Mouse (Mus musculus): ENCODE results near the gene Gstt4. TPM values are rescaled to one million over a fixed set of nuclear protein-coding genes. Genes with fewer than 3 reads are reported as not detected.
A peak's percentile ranks its signal among the peaks of the same experiment; 100 is the strongest.

Gene Gstt4
- polyA plus RNA-seq, 1 experiment from 2014 or later = not detected

DNA sequence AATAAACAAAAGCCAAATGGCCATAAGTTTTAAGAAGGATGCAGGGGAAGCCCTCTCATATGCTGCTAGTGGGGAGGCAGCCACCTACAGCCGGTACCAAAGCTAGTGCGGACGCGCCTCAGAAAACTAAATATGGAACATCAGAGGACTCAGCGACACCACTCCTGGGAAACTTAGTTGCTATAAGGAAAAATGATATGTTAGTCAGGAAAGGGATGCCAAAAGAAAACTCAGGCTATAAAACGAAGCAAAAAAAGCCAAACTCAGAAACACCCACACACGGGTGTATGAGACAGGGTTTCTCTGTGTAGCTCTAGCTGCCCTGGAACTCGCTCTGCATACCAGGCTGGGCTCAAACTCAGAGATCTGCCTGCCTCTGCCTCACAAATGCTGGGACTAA, 34.1 kb downstream of the Gstt4 start:
- H3K9ac ChIP-seq (ENCODE audit: low read depth, low read length) = no peak overlapping the region
- H3K4me1 ChIP-seq (ENCODE audit: control insufficient read depth, low read depth, low read length) = no peaks in the 10 kb centered on the region; the same call in none of the 2 replicates
- no peak overlapping the region for H3K27ac ChIP-seq (ENCODE audit: low read length)
- no peak for ATAC-seq (ENCODE audit: low read depth)
- no peak overlapping the region for H3K4me2 ChIP-seq (ENCODE audit: low read depth, low read length)
- H3K9me3 ChIP-seq (replicated peaks; ENCODE audit: control insufficient read depth, low read length) = no peaks in the 10 kb centered on the region
- WGBS (ENCODE audit: insufficient replicate concordance) = 81% methylated on average over 8 of the region's 8 CpGs
- H3K4me3 ChIP-seq (ENCODE audit: low read depth, low read length) = no peak overlapping the region
- no peaks in the 10 kb centered on the region for H3K36me3 ChIP-seq (ENCODE audit: control insufficient read depth, insufficient read depth)
- H3K27me3 ChIP-seq (ENCODE audit: control insufficient read depth, insufficient read depth, low read depth, low read length) = no peaks in the 10 kb centered on the region

DNA sequence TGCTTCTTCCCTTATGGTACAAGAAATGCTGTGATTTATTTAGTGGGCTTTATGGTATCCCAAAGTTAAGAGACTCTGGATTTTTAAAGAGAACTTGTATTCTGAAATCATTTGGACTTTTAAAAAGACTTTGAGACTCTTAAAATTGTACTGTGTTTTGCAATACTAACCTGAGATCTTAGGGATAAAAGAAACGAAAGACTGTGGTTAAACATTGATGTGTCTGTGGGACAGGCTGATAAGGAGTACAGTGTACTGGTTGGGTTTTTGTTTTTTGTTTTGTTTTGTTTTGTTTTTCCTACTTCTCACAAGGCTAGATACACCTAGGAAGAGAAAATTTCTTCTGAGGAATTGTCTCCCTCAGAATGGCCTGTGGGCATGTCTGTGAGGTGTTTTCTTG, 36.9 kb downstream of the Gstt4 start:
- peaks cover 16% of the 10 kb centered on the region for H3K27me3 ChIP-seq (ENCODE audit: control insufficient read depth, insufficient read depth, low read depth, low read length)
- no peak overlapping the region for H3K27ac ChIP-seq (ENCODE audit: low read length)
- H3K9ac ChIP-seq (ENCODE audit: low read depth, low read length) = no peak overlapping the region
- no peaks in the 10 kb centered on the region for H3K9me3 ChIP-seq (replicated peaks; ENCODE audit: control insufficient read depth, low read length)
- H3K4me1 ChIP-seq (ENCODE audit: control insufficient read depth, low read depth, low read length) = no peaks in the 10 kb centered on the region; the same call in none of the 2 replicates
- 4% methylated on average over 1 of the region's 1 CpGs for WGBS (ENCODE audit: insufficient replicate concordance)
- no peak overlapping the region for H3K4me3 ChIP-seq (ENCODE audit: low read depth, low read length)
- no peaks in the 10 kb centered on the region for H3K36me3 ChIP-seq (ENCODE audit: control insufficient read depth, insufficient read depth)
- no peak overlapping the region for H3K4me2 ChIP-seq (ENCODE audit: low read depth, low read length)
- ATAC-seq (ENCODE audit: low read depth) = no peak

DNA sequence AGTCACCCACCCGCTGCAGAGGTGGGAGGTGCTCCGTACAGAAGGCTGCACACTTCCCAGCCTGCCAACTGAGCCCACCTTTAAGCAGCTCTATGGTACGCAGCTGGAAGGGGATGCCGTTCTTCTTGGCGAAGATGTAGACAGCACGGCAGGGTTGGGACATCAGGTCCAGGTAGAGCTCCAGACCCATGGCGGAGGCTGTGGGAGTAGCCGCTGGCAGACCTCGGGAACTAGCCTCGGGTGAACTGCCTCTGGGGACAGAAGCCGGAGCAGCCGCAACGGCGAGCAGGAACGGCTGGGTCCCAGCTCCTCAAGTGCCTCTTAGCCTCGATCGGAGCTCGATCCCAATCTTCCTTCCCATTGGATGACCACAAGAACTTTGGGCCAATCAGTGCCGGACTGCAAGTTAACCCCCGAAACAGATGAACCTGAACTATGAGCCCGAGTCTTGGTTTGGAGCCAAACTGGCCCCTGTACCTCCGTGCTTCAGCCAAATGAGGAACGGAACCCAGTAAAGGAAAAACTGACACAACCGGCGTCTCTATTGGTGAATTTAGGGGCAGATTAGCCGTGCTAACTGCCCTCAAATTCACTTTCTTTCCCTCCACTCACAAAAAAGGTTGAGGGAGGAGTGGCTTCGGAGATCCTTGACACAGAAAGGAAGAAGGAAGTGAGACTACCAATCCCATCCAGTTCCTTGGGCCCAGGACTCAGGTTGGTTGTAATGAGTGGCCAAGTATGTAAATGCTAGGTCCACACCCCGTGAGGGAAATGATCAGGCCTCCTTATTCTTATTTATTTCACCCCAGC, 41.4 kb downstream of the Gstt4 start, which contains the start of the genes Gm20441 and Gstt3:
Gm20441 (minus strand) TSS at position 186 of the 810 bp plus-strand sequence.
Gstt3 (minus strand) TSS at position 646 of the 810 bp plus-strand sequence.
- Histone ChIP-seq H3K27ac (ENCODE audit: low read length) (no peak within 1 kb of the TSS), H3K4me2 (ENCODE audit: low read depth, low read length) (peak within 1 kb of the TSS; percentile 60), H3K4me3 (ENCODE audit: low read depth, low read length) (peak within 1 kb of the TSS; percentile 50), H3K9ac (ENCODE audit: low read depth, low read length) (peak within 1 kb of the TSS; percentile 47), H3K36me3 (ENCODE audit: control insufficient read depth, insufficient read depth) (no peaks in the 10 kb centered on the region), H3K9me3 (replicated peaks; ENCODE audit: control insufficient read depth, low read length) (no peaks in the 10 kb centered on the region), H3K27me3 (ENCODE audit: control insufficient read depth, insufficient read depth, low read depth, low read length) (peaks cover 30% of the 10 kb centered on the region), H3K4me1 (ENCODE audit: control insufficient read depth, low read depth, low read length) (no peaks in the 10 kb centered on the region; the same call in none of the 2 replicates)
- ATAC-seq (ENCODE audit: low read depth) = peak; percentile 64
- WGBS (ENCODE audit: insufficient replicate concordance) = 1% methylated on average over 28 of the region's 28 CpGs

DNA sequence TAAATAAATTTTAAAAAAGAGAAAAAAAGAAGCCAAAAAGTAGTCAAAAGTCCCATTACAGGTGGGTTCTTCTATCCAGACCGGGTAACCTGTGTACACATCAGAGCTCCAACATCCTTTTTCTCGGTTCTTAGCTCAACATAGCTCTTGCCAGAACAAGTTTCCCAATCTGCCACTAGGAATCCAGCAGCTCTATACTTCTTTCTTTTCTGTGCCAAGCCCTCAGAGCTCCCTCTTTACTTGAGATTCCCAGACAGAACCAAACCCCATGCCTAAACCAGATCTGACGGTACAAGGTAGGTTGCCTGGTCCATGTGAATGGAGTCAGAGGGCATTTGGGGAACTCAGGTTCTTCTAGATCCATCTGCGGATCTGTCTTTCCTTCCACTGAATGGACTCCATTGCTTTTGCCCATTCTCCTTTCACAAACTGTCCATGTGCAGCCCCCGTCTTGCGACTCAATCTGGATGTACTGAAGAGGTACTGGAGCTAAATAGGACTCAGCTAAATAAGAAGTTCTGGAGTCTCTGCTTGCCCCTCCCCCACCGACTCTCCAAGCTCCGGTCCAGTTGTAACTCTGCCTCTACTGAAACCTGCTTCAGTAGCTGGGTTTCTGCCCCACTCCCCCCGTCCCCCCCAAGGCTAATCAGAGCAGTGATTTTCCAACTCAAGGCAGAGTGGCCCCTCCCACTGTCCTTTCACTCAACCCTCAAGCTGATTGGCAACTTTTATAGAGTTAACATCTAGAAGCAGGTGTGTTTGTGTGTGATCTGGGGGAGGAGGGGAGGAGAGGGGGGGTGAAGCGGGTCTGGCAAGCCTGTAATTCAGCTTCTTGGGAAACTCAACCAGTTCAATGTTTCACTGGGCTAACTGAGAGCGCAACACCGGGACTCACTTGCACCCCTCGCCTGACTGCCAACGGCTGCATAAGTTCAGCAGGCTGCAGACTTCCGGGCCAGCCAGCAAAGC, 42.9 kb downstream of the Gstt4 start:
- peaks cover 33% of the 10 kb centered on the region for H3K27me3 ChIP-seq (ENCODE audit: control insufficient read depth, insufficient read depth, low read depth, low read length)
- no peaks in the 10 kb centered on the region; the same call in 1 of the 2 replicates for H3K4me1 ChIP-seq (ENCODE audit: control insufficient read depth, low read depth, low read length)
- H3K9me3 ChIP-seq (replicated peaks; ENCODE audit: control insufficient read depth, low read length) = no peaks in the 10 kb centered on the region
- H3K4me3 ChIP-seq (ENCODE audit: low read depth, low read length) = peak overlapping the region; percentile 31
- no peak overlapping the region for H3K9ac ChIP-seq (ENCODE audit: low read depth, low read length)
- H3K4me2 ChIP-seq (ENCODE audit: low read depth, low read length) = peak overlapping the region; percentile 60
- no peak overlapping the region for H3K27ac ChIP-seq (ENCODE audit: low read length)
- H3K36me3 ChIP-seq (ENCODE audit: control insufficient read depth, insufficient read depth) = no peaks in the 10 kb centered on the region
- WGBS (ENCODE audit: insufficient replicate concordance) = 33% methylated on average over 15 of the region's 15 CpGs
- ATAC-seq (ENCODE audit: low read depth) = no peak

DNA sequence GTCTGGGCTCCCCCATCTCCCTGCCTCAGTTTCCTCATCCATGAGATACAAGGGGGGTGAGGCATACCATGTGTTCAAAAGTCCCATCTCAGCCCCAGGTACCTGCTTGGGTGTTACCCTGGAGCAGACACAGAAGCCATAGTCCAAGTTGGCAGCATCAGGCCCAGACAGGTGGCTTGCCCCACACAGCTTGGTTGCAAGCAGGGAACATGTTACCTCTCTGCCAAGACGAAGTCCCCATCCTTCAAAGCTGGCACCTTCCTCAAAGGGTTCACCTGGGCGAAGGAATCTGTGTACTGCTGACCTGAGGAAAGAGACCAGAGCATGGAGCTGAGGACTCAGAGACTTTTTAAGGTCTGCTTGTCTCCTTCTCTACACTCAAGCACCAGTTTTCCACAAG, 44.5 kb downstream of the Gstt4 start:
- WGBS (ENCODE audit: insufficient replicate concordance) = 58% methylated on average over 2 of the region's 2 CpGs
- Histone ChIP-seq H3K4me3 (ENCODE audit: low read depth, low read length) (no peak overlapping the region), H3K27ac (ENCODE audit: low read length) (no peak overlapping the region), H3K9ac (ENCODE audit: low read depth, low read length) (no peak overlapping the region), H3K9me3 (replicated peaks; ENCODE audit: control insufficient read depth, low read length) (no peaks in the 10 kb centered on the region), H3K4me2 (ENCODE audit: low read depth, low read length) (no peak overlapping the region), H3K4me1 (ENCODE audit: control insufficient read depth, low read depth, low read length) (peaks cover 7% of the 10 kb centered on the region), H3K27me3 (ENCODE audit: control insufficient read depth, insufficient read depth, low read depth, low read length) (peaks cover 33% of the 10 kb centered on the region), H3K36me3 (ENCODE audit: control insufficient read depth, insufficient read depth) (no peaks in the 10 kb centered on the region)
- no peak for ATAC-seq (ENCODE audit: low read depth)

DNA sequence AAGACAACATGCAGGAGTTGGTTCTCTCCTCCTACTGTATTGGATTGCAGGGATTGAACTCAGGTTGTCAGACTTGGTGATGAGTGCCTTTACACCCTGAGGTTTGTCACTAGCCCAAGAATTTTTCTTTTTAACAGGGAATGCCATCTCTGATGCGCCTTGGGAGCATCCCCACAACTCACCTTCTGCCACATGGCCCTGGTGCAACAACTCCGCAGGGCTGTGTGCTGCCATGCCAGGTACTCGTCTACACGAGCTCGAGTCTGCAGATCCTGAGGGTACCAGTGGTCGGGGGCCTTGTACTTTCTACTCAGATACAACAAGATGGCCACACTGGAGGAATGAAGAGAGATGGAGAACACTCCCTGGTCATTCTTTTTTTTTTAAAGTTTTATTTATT, 45.8 kb downstream of the Gstt4 start:
- no peaks in the 10 kb centered on the region for H3K9me3 ChIP-seq (replicated peaks; ENCODE audit: control insufficient read depth, low read length)
- no peaks in the 10 kb centered on the region for H3K36me3 ChIP-seq (ENCODE audit: control insufficient read depth, insufficient read depth)
- H3K27ac ChIP-seq (ENCODE audit: low read length) = no peak overlapping the region
- no peak overlapping the region for H3K9ac ChIP-seq (ENCODE audit: low read depth, low read length)
- 65% methylated on average over 6 of the region's 6 CpGs for WGBS (ENCODE audit: insufficient replicate concordance)
- no peak for ATAC-seq (ENCODE audit: low read depth)
- peaks cover 14% of the 10 kb centered on the region for H3K4me1 ChIP-seq (ENCODE audit: control insufficient read depth, low read depth, low read length)
- no peak overlapping the region for H3K4me3 ChIP-seq (ENCODE audit: low read depth, low read length)
- H3K4me2 ChIP-seq (ENCODE audit: low read depth, low read length) = no peak overlapping the region
- H3K27me3 ChIP-seq (ENCODE audit: control insufficient read depth, insufficient read depth, low read depth, low read length) = peaks cover 28% of the 10 kb centered on the region

DNA sequence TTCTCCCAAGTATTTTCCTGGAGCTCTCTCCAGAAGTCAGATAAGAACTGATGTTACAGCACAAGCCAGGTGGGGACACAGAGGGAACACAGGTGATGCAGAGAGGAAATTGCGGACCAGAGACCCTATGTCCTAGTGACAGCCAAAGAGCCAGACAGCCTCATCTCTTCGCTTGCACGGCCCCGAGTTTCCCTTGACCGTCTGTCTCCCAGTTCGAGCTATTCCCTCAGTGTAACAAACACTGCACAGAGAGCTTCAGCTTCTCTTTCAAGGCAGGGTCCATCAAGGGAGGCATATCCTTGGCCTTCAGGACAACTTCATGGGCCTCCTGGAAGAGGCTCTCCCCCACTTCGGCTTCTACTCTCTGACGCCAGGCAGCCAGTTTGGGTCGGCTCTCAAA, 47.8 kb downstream of the Gstt4 start:
- H3K4me2 ChIP-seq (ENCODE audit: low read depth, low read length) = no peak overlapping the region
- H3K27ac ChIP-seq (ENCODE audit: low read length) = no peak overlapping the region
- no peak for ATAC-seq (ENCODE audit: low read depth)
- WGBS (ENCODE audit: insufficient replicate concordance) = 81% methylated on average over 9 of the region's 9 CpGs
- H3K36me3 ChIP-seq (ENCODE audit: control insufficient read depth, insufficient read depth) = no peaks in the 10 kb centered on the region
- H3K9me3 ChIP-seq (replicated peaks; ENCODE audit: control insufficient read depth, low read length) = no peaks in the 10 kb centered on the region
- no peak overlapping the region for H3K4me3 ChIP-seq (ENCODE audit: low read depth, low read length)
- no peak overlapping the region for H3K9ac ChIP-seq (ENCODE audit: low read depth, low read length)
- peaks cover 9% of the 10 kb centered on the region for H3K27me3 ChIP-seq (ENCODE audit: control insufficient read depth, insufficient read depth, low read depth, low read length)
- peaks cover 14% of the 10 kb centered on the region for H3K4me1 ChIP-seq (ENCODE audit: control insufficient read depth, low read depth, low read length)

DNA sequence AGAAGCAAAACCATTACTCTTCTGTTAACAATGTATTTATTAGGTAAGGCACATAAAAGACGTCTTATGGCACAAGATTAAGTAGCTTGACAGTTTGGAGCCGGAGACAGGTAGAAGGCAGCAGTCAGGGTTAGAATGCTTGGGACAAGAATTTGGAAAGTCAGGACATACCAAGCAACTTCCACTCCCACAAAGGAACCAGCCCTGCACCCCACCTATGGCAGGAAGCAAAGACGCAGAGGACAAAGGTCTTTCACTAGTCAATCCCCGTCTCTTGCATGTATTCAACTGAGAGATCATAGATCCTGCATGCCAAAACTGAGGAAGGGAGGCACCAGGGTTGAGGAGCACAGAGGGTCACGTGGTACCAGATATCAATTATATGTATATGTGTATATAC, 48.2 kb downstream of the Gstt4 start:
- Histone ChIP-seq H3K27me3 (ENCODE audit: control insufficient read depth, insufficient read depth, low read depth, low read length) (peaks cover 4% of the 10 kb centered on the region), H3K4me1 (ENCODE audit: control insufficient read depth, low read depth, low read length) (peaks cover 14% of the 10 kb centered on the region), H3K27ac (ENCODE audit: low read length) (no peak overlapping the region), H3K4me2 (ENCODE audit: low read depth, low read length) (no peak overlapping the region; the same call in 1 of the 2 replicates), H3K4me3 (ENCODE audit: low read depth, low read length) (no peak overlapping the region), H3K9ac (ENCODE audit: low read depth, low read length) (no peak overlapping the region), H3K9me3 (replicated peaks; ENCODE audit: control insufficient read depth, low read length) (no peaks in the 10 kb centered on the region), H3K36me3 (ENCODE audit: control insufficient read depth, insufficient read depth) (no peaks in the 10 kb centered on the region)
- 75% methylated on average over 5 of the region's 5 CpGs for WGBS (ENCODE audit: insufficient replicate concordance)
- ATAC-seq (ENCODE audit: low read depth) = no peak

All from liver, embryonic 16.5 days (tissue).